Mouse (Mus musculus): Measurements from ENCODE around the gene Pcyt2. TPM values are rescaled to one million over a fixed set of nuclear protein-coding genes. Genes with fewer than 3 reads are reported as not detected.

Pcyt2 gene
- polyA plus RNA-seq (2015; fragmentation: Nextera tagmentation; extraction: Ambion mirVana), result 217 and 222 TPM in 2 replicates

- DNase-seq, result peak; percentile 97
- peaks cover 58% of the 10 kb centered on the region for H3K36me3 ChIP-seq (replicated peaks; ENCODE audit: insufficient read depth, low read length)
- H3K4me1 ChIP-seq (ENCODE audit: insufficient read depth), result peaks cover 26% of the 10 kb centered on the region
- H3K4me3 ChIP-seq (ENCODE audit: low read depth, low read length), result peak within 1 kb of the TSS; percentile 92
- H3K27me3 ChIP-seq (ENCODE audit: insufficient read depth, low read length), result no peaks in the 10 kb centered on the region
- H3K4me2 ChIP-seq (ENCODE audit: low read depth, low read length), result peak within 1 kb of the TSS; percentile 98
- H3K9me3 ChIP-seq (ENCODE audit: low read length), result no peaks in the 10 kb centered on the region
- TF ChIP-seq EP300 (IDR thresholded peaks at IDR 0.05; ENCODE audit: low read depth), result no peak
- no peak for TF ChIP-seq CTCF (IDR thresholded peaks at IDR 0.05; ENCODE audit: low read depth)
- peak within 1 kb of the TSS; percentile 94 for H3K9ac ChIP-seq (replicated peaks)
- WGBS (ENCODE audit: insufficient replicate concordance), result under 1% methylated on average over 54 of the region's 56 CpGs
- peak; percentile 92 for ATAC-seq
- H3K27ac ChIP-seq (ENCODE audit: low read depth), result peak within 1 kb of the TSS; percentile 95
These were observed at the start of gene Pcyt2 for GRCm38 (mm10) chr11:120617519-120618112. Pcyt2 (minus strand) TSS chr11:120617936.

- DNase-seq (no peak), ATAC-seq (no peak)
- H3K27ac ChIP-seq (ENCODE audit: low read depth), result no peak overlapping the region
- no peaks in the 10 kb centered on the region for H3K36me3 ChIP-seq (replicated peaks; ENCODE audit: insufficient read depth, low read length)
- 24% methylated on average over 3 of the region's 3 CpGs for WGBS (ENCODE audit: insufficient replicate concordance)
- no peak for TF ChIP-seq EP300 (IDR thresholded peaks at IDR 0.05; ENCODE audit: low read depth)
- no peak for TF ChIP-seq CTCF (IDR thresholded peaks at IDR 0.05; ENCODE audit: low read depth)
- no peak overlapping the region for H3K4me3 ChIP-seq (ENCODE audit: low read depth, low read length)
- no peak overlapping the region for H3K4me2 ChIP-seq (ENCODE audit: low read depth, low read length)
- H3K9ac ChIP-seq (replicated peaks), result no peak overlapping the region
- H3K27me3 ChIP-seq (ENCODE audit: insufficient read depth, low read length), result peaks cover 29% of the 10 kb centered on the region
- H3K4me1 ChIP-seq (ENCODE audit: insufficient read depth), result no peaks in the 10 kb centered on the region
- H3K9me3 ChIP-seq (ENCODE audit: low read length), result no peaks in the 10 kb centered on the region
These were observed 48.9 kb upstream of the Pcyt2 start for GRCm38 (mm10) chr11:120666617-120667016.

GRCm38 (mm10) chr11:120665406-120665805, 47.7 kb upstream of the Pcyt2 start:
- H3K9me3 ChIP-seq (ENCODE audit: low read length), result no peaks in the 10 kb centered on the region
- no peak for ATAC-seq
- no peaks in the 10 kb centered on the region for H3K36me3 ChIP-seq (replicated peaks; ENCODE audit: insufficient read depth, low read length)
- no peak overlapping the region for H3K27ac ChIP-seq (ENCODE audit: low read depth)
- H3K4me1 ChIP-seq (ENCODE audit: insufficient read depth), result peaks cover 7% of the 10 kb centered on the region
- DNase-seq, result no peak
- H3K27me3 ChIP-seq (ENCODE audit: insufficient read depth, low read length), result peaks cover 41% of the 10 kb centered on the region
- no peak overlapping the region for H3K9ac ChIP-seq (replicated peaks)
- no peak for TF ChIP-seq EP300 (IDR thresholded peaks at IDR 0.05; ENCODE audit: low read depth)
- no peak for TF ChIP-seq CTCF (IDR thresholded peaks at IDR 0.05; ENCODE audit: low read depth)
- no peak overlapping the region for H3K4me3 ChIP-seq (ENCODE audit: low read depth, low read length)
- 88% methylated on average over 3 of the region's 3 CpGs for WGBS (ENCODE audit: insufficient replicate concordance)
- no peak overlapping the region for H3K4me2 ChIP-seq (ENCODE audit: low read depth, low read length)

GRCm38 (mm10) chr11:120663714-120664113, 46.0 kb upstream of the Pcyt2 start:
- 88% methylated on average over 5 of the region's 5 CpGs for WGBS (ENCODE audit: insufficient replicate concordance)
- Histone ChIP-seq H3K4me2 (ENCODE audit: low read depth, low read length) (no peak overlapping the region), H3K36me3 (replicated peaks; ENCODE audit: insufficient read depth, low read length) (no peaks in the 10 kb centered on the region), H3K4me1 (ENCODE audit: insufficient read depth) (peaks cover 14% of the 10 kb centered on the region), H3K27ac (ENCODE audit: low read depth) (no peak overlapping the region), H3K9me3 (ENCODE audit: low read length) (no peaks in the 10 kb centered on the region), H3K27me3 (ENCODE audit: insufficient read depth, low read length) (peaks cover 58% of the 10 kb centered on the region), H3K4me3 (ENCODE audit: low read depth, low read length) (no peak overlapping the region), H3K9ac (replicated peaks) (no peak overlapping the region)
- DNase-seq (no peak), ATAC-seq (no peak)
- TF ChIP-seq CTCF (IDR thresholded peaks at IDR 0.05; ENCODE audit: low read depth) (no peak), EP300 (IDR thresholded peaks at IDR 0.05; ENCODE audit: low read depth) (no peak)

GRCm38 (mm10) chr11:120662759-120663158, 45.0 kb upstream of the Pcyt2 start:
- Histone ChIP-seq H3K9ac (replicated peaks) (no peak overlapping the region), H3K36me3 (replicated peaks; ENCODE audit: insufficient read depth, low read length) (no peaks in the 10 kb centered on the region), H3K27me3 (ENCODE audit: insufficient read depth, low read length) (peaks cover 67% of the 10 kb centered on the region), H3K4me2 (ENCODE audit: low read depth, low read length) (no peak overlapping the region), H3K4me1 (ENCODE audit: insufficient read depth) (peaks cover 14% of the 10 kb centered on the region), H3K9me3 (ENCODE audit: low read length) (no peaks in the 10 kb centered on the region), H3K4me3 (ENCODE audit: low read depth, low read length) (no peak overlapping the region), H3K27ac (ENCODE audit: low read depth) (no peak overlapping the region)
- TF ChIP-seq EP300 (IDR thresholded peaks at IDR 0.05; ENCODE audit: low read depth), result no peak
- no peak for TF ChIP-seq CTCF (IDR thresholded peaks at IDR 0.05; ENCODE audit: low read depth)
- ATAC-seq (no peak), DNase-seq (no peak)
- WGBS (ENCODE audit: insufficient replicate concordance), result 63% methylated on average over 6 of the region's 6 CpGs

- peak within 1 kb of the TSS; percentile 72 for H3K4me2 ChIP-seq (ENCODE audit: low read depth, low read length)
- peak within 1 kb of the TSS; percentile 45 for H3K4me3 ChIP-seq (ENCODE audit: low read depth, low read length)
- TF ChIP-seq EP300 (IDR thresholded peaks at IDR 0.05; ENCODE audit: low read depth), result no peak
- no peak for TF ChIP-seq CTCF (IDR thresholded peaks at IDR 0.05; ENCODE audit: low read depth)
- peak within 1 kb of the TSS; percentile 30; the same call in 1 of the 2 replicates for H3K9ac ChIP-seq (replicated peaks)
- 2% methylated on average over 35 of the region's 35 CpGs for WGBS (ENCODE audit: insufficient replicate concordance)
- H3K9me3 ChIP-seq (ENCODE audit: low read length), result no peaks in the 10 kb centered on the region
- ATAC-seq (peak; percentile 10; the same call in 1 of the 2 replicates), DNase-seq (no peak)
- no peaks in the 10 kb centered on the region for H3K36me3 ChIP-seq (replicated peaks; ENCODE audit: insufficient read depth, low read length)
- no peak within 1 kb of the TSS for H3K27ac ChIP-seq (ENCODE audit: low read depth)
- peaks cover 76% of the 10 kb centered on the region for H3K27me3 ChIP-seq (ENCODE audit: insufficient read depth, low read length)
- peaks cover 14% of the 10 kb centered on the region for H3K4me1 ChIP-seq (ENCODE audit: insufficient read depth)
These were observed 43.3 kb upstream of the Pcyt2 start, which contains the start of gene Notum for GRCm38 (mm10) chr11:120661076-120661460. Notum (minus strand) TSS chr11:120661175.
